Comparison of ENCODE assay signal across 15 mouse cellular contexts in the genomic region with DNA sequence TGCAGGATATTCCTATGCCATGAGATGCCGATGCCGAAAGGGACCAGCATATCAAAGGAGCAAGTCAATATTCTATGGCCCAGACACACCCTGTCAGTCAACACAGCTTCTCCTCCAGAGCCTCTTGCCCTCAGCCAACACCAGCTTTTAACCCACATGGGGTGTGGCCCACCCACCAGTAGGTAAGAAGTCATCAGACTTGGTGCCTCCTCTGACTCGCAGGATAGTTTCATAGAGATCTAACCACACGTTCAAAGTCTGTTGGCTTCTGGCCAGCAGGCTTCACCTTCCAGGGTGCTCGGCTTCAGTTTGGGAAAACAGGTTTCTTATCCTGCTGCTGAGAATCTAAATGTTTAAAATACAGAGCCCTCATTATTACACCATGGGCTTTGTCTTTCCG.
DNase-seq lines count a peak whose midpoint lies in the region; ATAC-seq and TF ChIP-seq lines count a peak whose summit lies in the region.
"Had no signal": no experiment of that assay in that cellular context is flagged by ENCODE, and none has a peak within 500 bp of the region (broad histone marks: within the 10 kb centered on the region; RNA-seq: fewer than 3 reads in every experiment).

No protein-coding gene starts in this region.

- no peak for ATAC-seq in limb, embryonic 14.5 days (ENCODE audit: low FRiP score, low read depth)
- peak; percentile 89 for ATAC-seq in intestine, embryonic 16.5 days
- no peak for ATAC-seq in midbrain, embryonic 14.5 days (ENCODE audit: low FRiP score, low TSS enrichment)
- ATAC-seq in forebrain, embryonic 13.5 days, result no peak
- ATAC-seq: liver, embryonic 12.5 days had no signal

- H3K27me3 ChIP-seq in limb, embryonic 14.5 days (ENCODE audit: control insufficient read depth, insufficient read depth, low read length), result no peaks in the 10 kb centered on the region
- no peaks in the 10 kb centered on the region for H3K27me3 ChIP-seq in limb, embryonic 10.5 days (ENCODE audit: low read depth, poor library complexity, severe bottlenecking)
- no peaks in the 10 kb centered on the region for H3K27me3 ChIP-seq in intestine, embryonic 16.5 days (replicated peaks; ENCODE audit: control insufficient read depth, insufficient read depth, low read length)
- no peaks in the 10 kb centered on the region for H3K27me3 ChIP-seq in midbrain, embryonic 14.5 days (ENCODE audit: control insufficient read depth, insufficient read depth, low read length)
- no peaks in the 10 kb centered on the region for H3K27me3 ChIP-seq in forebrain, embryonic 13.5 days
- H3K27me3 ChIP-seq: embryonic facial prominence, embryonic 12.5 days; hindbrain, embryonic 15.5 days; liver, embryonic 12.5 days; neural tube, embryonic 15.5 days had no signal

- no peak overlapping the region for H3K27ac ChIP-seq in limb, embryonic 14.5 days (replicated peaks; ENCODE audit: low read depth, low read length)
- no peak overlapping the region for H3K27ac ChIP-seq in limb, embryonic 10.5 days
- peak overlapping the region; percentile 33; the same call in 1 of the 2 replicates for H3K27ac ChIP-seq in intestine, embryonic 16.5 days (ENCODE audit: low read length)
- H3K27ac ChIP-seq in midbrain, embryonic 14.5 days (replicated peaks; ENCODE audit: low read depth, low read length), result no peak overlapping the region
- no peak overlapping the region for H3K27ac ChIP-seq in forebrain, embryonic 13.5 days
- H3K27ac ChIP-seq: embryonic facial prominence, embryonic 12.5 days; hindbrain, embryonic 15.5 days; liver, embryonic 12.5 days; neural tube, embryonic 15.5 days had no signal

- H3K4me3 ChIP-seq in limb, embryonic 14.5 days (replicated peaks; ENCODE audit: low read length), result no peak overlapping the region
- no peak overlapping the region for H3K4me3 ChIP-seq in limb, embryonic 10.5 days
- H3K4me3 ChIP-seq in intestine, embryonic 16.5 days (ENCODE audit: low read length), result no peak overlapping the region
- H3K4me3 ChIP-seq in midbrain, embryonic 14.5 days (replicated peaks; ENCODE audit: low read depth, low read length), result no peak overlapping the region
- no peak overlapping the region for H3K4me3 ChIP-seq in forebrain, embryonic 13.5 days
- H3K4me3 ChIP-seq: embryonic facial prominence, embryonic 12.5 days; hindbrain, embryonic 15.5 days; liver, embryonic 12.5 days; neural tube, embryonic 15.5 days had no signal

- H3K36me3 ChIP-seq in limb, embryonic 14.5 days (ENCODE audit: control insufficient read depth, insufficient read depth, low read length), result no peaks in the 10 kb centered on the region
- H3K36me3 ChIP-seq in limb, embryonic 10.5 days, result no peaks in the 10 kb centered on the region
- H3K36me3 ChIP-seq in intestine, embryonic 16.5 days (ENCODE audit: control insufficient read depth, insufficient read depth, low read length), result no peaks in the 10 kb centered on the region
- no peaks in the 10 kb centered on the region for H3K36me3 ChIP-seq in midbrain, embryonic 14.5 days (ENCODE audit: control insufficient read depth, insufficient read depth, low read length)
- H3K36me3 ChIP-seq in forebrain, embryonic 13.5 days (ENCODE audit: poor library complexity, severe bottlenecking), result no peaks in the 10 kb centered on the region
- H3K36me3 ChIP-seq: embryonic facial prominence, embryonic 12.5 days; hindbrain, embryonic 15.5 days; liver, embryonic 12.5 days; neural tube, embryonic 15.5 days had no signal

- no peak overlapping the region for H3K9ac ChIP-seq in limb, embryonic 14.5 days (ENCODE audit: low read depth, low read length, severe bottlenecking)
- H3K9ac ChIP-seq in intestine, embryonic 16.5 days (ENCODE audit: low read depth, low read length), result no peak overlapping the region
- H3K9ac ChIP-seq in midbrain, embryonic 14.5 days (replicated peaks; ENCODE audit: low read length), result no peak overlapping the region
- no peak overlapping the region for H3K9ac ChIP-seq in forebrain, embryonic 13.5 days
- H3K9ac ChIP-seq: embryonic facial prominence, embryonic 12.5 days; hindbrain, embryonic 15.5 days; liver, embryonic 12.5 days; neural tube, embryonic 15.5 days had no signal

- no peaks in the 10 kb centered on the region for H3K4me1 ChIP-seq in limb, embryonic 14.5 days (ENCODE audit: control insufficient read depth, insufficient read depth, low read length)
- peaks cover 5% of the 10 kb centered on the region; the same call in 1 of the 2 replicates for H3K4me1 ChIP-seq in limb, embryonic 10.5 days
- H3K4me1 ChIP-seq in intestine, embryonic 16.5 days (ENCODE audit: control insufficient read depth, insufficient read depth, low read length), result peaks cover 8% of the 10 kb centered on the region; the same call in 1 of the 2 replicates
- H3K4me1 ChIP-seq in midbrain, embryonic 14.5 days (ENCODE audit: control insufficient read depth, insufficient read depth, low read length), result no peaks in the 10 kb centered on the region
- H3K4me1 ChIP-seq in forebrain, embryonic 13.5 days, result no peaks in the 10 kb centered on the region
- H3K4me1 ChIP-seq: embryonic facial prominence, embryonic 12.5 days; neural tube, embryonic 15.5 days had no signal

- WGBS in limb, embryonic 14.5 days, result 69% methylated on average over 6 of the region's 6 CpGs
- WGBS in limb, embryonic 10.5 days, result 92% methylated on average over 6 of the region's 6 CpGs
- 48% methylated on average over 6 of the region's 6 CpGs for WGBS in intestine, embryonic 16.5 days
- WGBS in midbrain, embryonic 14.5 days, result 86% methylated on average over 6 of the region's 6 CpGs
- 70% methylated on average over 6 of the region's 6 CpGs for WGBS in forebrain, embryonic 13.5 days

- TF ChIP-seq POLR2A in limb, embryonic 14.5 days (IDR thresholded peaks at IDR 0.05; ENCODE audit: borderline replicate concordance, extremely low read depth, insufficient read depth, insufficient read length), result no peak

- DNase-seq in limb, embryonic 14.5 days (ENCODE audit: low spot score), result peak; percentile 59
- no peak for DNase-seq in limb, embryonic 10.5 days (ENCODE audit: low spot score)
- peak; percentile 45 for DNase-seq in 3T3-L1 (ENCODE audit: low read depth, low spot score)
- DNase-seq in lung, postnatal 36 days, result peak; percentile 50
- DNase-seq in retina, embryonic 14.5 days (ENCODE audit: low spot score), result no peak
- DNase-seq in midbrain, embryonic 14.5 days, result no peak
- DNase-seq: cerebellum, postnatal 36 days; heart, adult 18-20 months; thymus, postnatal 25 days had no signal

- H3K9me3 ChIP-seq in limb, embryonic 14.5 days (ENCODE audit: control insufficient read depth, low read length), result no peaks in the 10 kb centered on the region
- no peaks in the 10 kb centered on the region for H3K9me3 ChIP-seq in limb, embryonic 10.5 days (replicated peaks)
- no peaks in the 10 kb centered on the region for H3K9me3 ChIP-seq in intestine, embryonic 16.5 days (ENCODE audit: control insufficient read depth, low read length)
- H3K9me3 ChIP-seq in midbrain, embryonic 14.5 days (ENCODE audit: control insufficient read depth, low read length), result no peaks in the 10 kb centered on the region
- no peaks in the 10 kb centered on the region for H3K9me3 ChIP-seq in forebrain, embryonic 13.5 days (replicated peaks)
- H3K9me3 ChIP-seq: embryonic facial prominence, embryonic 12.5 days; hindbrain, embryonic 15.5 days; liver, embryonic 12.5 days; neural tube, embryonic 15.5 days had no signal

- no peak overlapping the region for H3K4me2 ChIP-seq in limb, embryonic 14.5 days (replicated peaks; ENCODE audit: low read depth, low read length, severe bottlenecking)
- H3K4me2 ChIP-seq in intestine, embryonic 16.5 days (ENCODE audit: low read depth, low read length), result no peak overlapping the region
- no peak overlapping the region for H3K4me2 ChIP-seq in midbrain, embryonic 14.5 days (ENCODE audit: low read length)
- no peak overlapping the region for H3K4me2 ChIP-seq in forebrain, embryonic 13.5 days
- H3K4me2 ChIP-seq: embryonic facial prominence, embryonic 12.5 days; hindbrain, embryonic 15.5 days; liver, embryonic 12.5 days; neural tube, embryonic 15.5 days had no signal

Comparison
In these comparisons a context has a peak if more than half of its experiments do, and no peak if none do; other contexts are left out.
1. DNase-seq: peak in limb, embryonic 14.5 days (single experiment), 3T3-L1 (single experiment) and lung, postnatal 36 days (single experiment); none in limb, embryonic 10.5 days (single experiment), retina, embryonic 14.5 days (single experiment) and midbrain, embryonic 14.5 days (single experiment).